ENCODE assay signal across 11 mouse cellular contexts in the genomic region with DNA sequence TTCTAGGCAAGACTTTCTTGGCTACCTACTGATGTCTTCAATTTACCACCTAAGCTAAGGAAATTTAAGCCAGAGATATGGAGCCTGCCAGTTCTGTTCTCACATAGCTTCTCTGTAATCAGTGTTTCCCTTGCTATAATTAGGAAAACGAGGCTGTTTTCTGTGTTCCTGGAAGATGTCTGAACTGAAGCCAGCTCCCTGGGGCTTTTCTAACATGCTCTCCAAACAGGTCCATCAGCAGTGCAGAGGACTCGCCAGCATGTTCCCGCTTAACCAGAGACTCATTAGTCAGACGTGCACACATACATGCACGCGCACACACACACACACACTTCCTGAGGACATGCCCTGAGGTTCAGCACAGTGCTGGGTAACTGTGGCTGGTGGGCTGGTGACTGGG. TPM values are rescaled to one million over a fixed set of nuclear protein-coding genes. Genes with fewer than 3 reads are reported as not detected.
DNase-seq lines count a peak whose midpoint lies in the region; ATAC-seq lines count a peak whose summit lies in the region.
"Had no signal": no experiment of that assay in that cellular context is flagged by ENCODE, and none has a peak within 500 bp of the region (broad histone marks: within the 10 kb centered on the region; RNA-seq: fewer than 3 reads in every experiment).

No protein-coding gene starts in this region.

- ATAC-seq in cerebellum, adult (ENCODE audit: insufficient number of reproducible peaks, low FRiP score, low TSS enrichment): no peak
- no peak for ATAC-seq in megakaryocyte progenitor cell, adult 5-6 weeks (replicated peaks; ENCODE audit: poor library complexity)

- DNase-seq in cerebellum, postnatal 10 days: peak; percentile 85 to 86
- DNase-seq in frontal cortex, postnatal 36 days (ENCODE audit: low spot score in 2 of 2): peak; percentile 13 to 37
- DNase-seq in frontal cortex, postnatal 10 days (ENCODE audit: low spot score in 2 of 2): no peak
- DNase-seq in right cerebral cortex, postnatal 10 days (ENCODE audit: low spot score in 2 of 2): peak; percentile 43 to 66
- DNase-seq in right cerebral cortex, postnatal 14 days: no peak
- peak; percentile 47 for DNase-seq in telencephalon, adult 2 months (ENCODE audit: low read depth, low spot score)
- DNase-seq: adrenal gland, adult 2 months; kidney, adult 11 months had no signal

RNA-seq across cellular contexts. Expression of gene Fgf18, which starts 57.3 kb away (rescaled TPM):
- not detected in 2 replicates for total RNA-seq in megakaryocyte progenitor cell, adult 5-6 weeks (2015)
- not detected in 2 replicates for total RNA-seq in megakaryocyte progenitor cell, adult 5-6 weeks (2017)
- total RNA-seq: hematopoietic stem cell, adult 5-6 weeks had no signal

Comparison
In these comparisons a context has a peak if more than half of its experiments do, and no peak if none do; other contexts are left out.
1. DNase-seq: peak in cerebellum, postnatal 10 days (2 of 2), frontal cortex, postnatal 36 days (2 of 2), right cerebral cortex, postnatal 10 days (2 of 2) and telencephalon, adult 2 months (single experiment); none in frontal cortex, postnatal 10 days (0 of 2) and right cerebral cortex, postnatal 14 days (single experiment).